Mouse (Mus musculus) thymus, postnatal 4 days (tissue): Measurements from ENCODE around the gene Def8.
"Not testable (repeated sequence)": the region's sequence is repeated elsewhere in the genome, so short reads cannot be mapped to it uniquely, and the experiment has no call there.

Experiments
- DNase-seq: peaks from one replicate; pipeline ENCODE4 v3.0.0; 2021

Gene Def8

GRCm38 (mm10) chr8:123442351-123442750 lies 19.0 kb downstream of the Def8 start:
- DNase-seq: no peak

GRCm38 (mm10) chr8:123442871-123443575 lies 19.7 kb downstream of the Def8 start:
- DNase-seq: peak; percentile 96

- no peak for DNase-seq
Measured at GRCm38 (mm10) chr8:123443576-123443921, 20.2 kb downstream of the Def8 start.

GRCm38 (mm10) chr8:123444131-123444530 lies 20.8 kb downstream of the Def8 start:
- no peak for DNase-seq

GRCm38 (mm10) chr8:123445981-123446380 lies 22.7 kb downstream of the Def8 start:
- no peak for DNase-seq

- DNase-seq: no peak
Measured at GRCm38 (mm10) chr8:123446799-123447198, 23.5 kb downstream of the Def8 start.

GRCm38 (mm10) chr8:123450783-123451182 lies 27.5 kb downstream of the Def8 start:
- DNase-seq: no peak

- not testable (repeated sequence) for DNase-seq
Measured at GRCm38 (mm10) chr8:123451747-123452146, 28.4 kb downstream of the Def8 start.

GRCm38 (mm10) chr8:123452149-123452548 lies 28.8 kb downstream of the Def8 start:
- no peak for DNase-seq

GRCm38 (mm10) chr8:123453291-123453690 lies 30.0 kb downstream of the Def8 start:
- DNase-seq: no peak

- DNase-seq: no peak
Measured at GRCm38 (mm10) chr8:123453951-123454350, 30.6 kb downstream of the Def8 start.

- no peak for DNase-seq
Measured at GRCm38 (mm10) chr8:123454559-123454958, 31.2 kb downstream of the Def8 start.

GRCm38 (mm10) chr8:123463651-123464050 lies 40.3 kb downstream of the Def8 start:
- no peak for DNase-seq

- no peak for DNase-seq
Measured at GRCm38 (mm10) chr8:123467476-123467875, 44.1 kb downstream of the Def8 start.

- not testable (repeated sequence) for DNase-seq
Measured at GRCm38 (mm10) chr8:123472991-123473390, 49.7 kb downstream of the Def8 start.

- DNase-seq: not testable (repeated sequence)
Measured at GRCm38 (mm10) chr8:123474549-123474948, 51.2 kb downstream of the Def8 start.

GRCm38 (mm10) chr8:123476911-123477736 lies 53.8 kb downstream of the Def8 start:
- DNase-seq: peak; percentile 34

GRCm38 (mm10) chr8:123477737-123478258 lies 54.5 kb downstream of the Def8 start, which contains the start of gene Afg3l1:
Gene Afg3l1 (plus strand): TSS chr8:123477903.
- peak; percentile 94 for DNase-seq

- no peak for DNase-seq
Measured at GRCm38 (mm10) chr8:123478456-123479218, 55.3 kb downstream of the Def8 start.

- DNase-seq: peak; percentile 39
Measured at GRCm38 (mm10) chr8:123482627-123483026, 59.3 kb downstream of the Def8 start.

- no peak for DNase-seq
Measured at GRCm38 (mm10) chr8:123491280-123492075, 68.2 kb downstream of the Def8 start.

GRCm38 (mm10) chr8:123492898-123493297 lies 69.6 kb downstream of the Def8 start:
- no peak for DNase-seq
